Mouse (Mus musculus) urinary bladder, postnatal 14 days (tissue): ENCODE data around the gene Grn.

ENCODE experiments used
- DNase-seq: peaks from one replicate; pipeline ENCODE4 v3.0.0; 2021; ENCODE audit warnings: low spot score

Gene Grn

GRCm38 (mm10) chr11:102443740-102444139 is 13.6 kb downstream of the Grn start:
- no peak for DNase-seq

DNA sequence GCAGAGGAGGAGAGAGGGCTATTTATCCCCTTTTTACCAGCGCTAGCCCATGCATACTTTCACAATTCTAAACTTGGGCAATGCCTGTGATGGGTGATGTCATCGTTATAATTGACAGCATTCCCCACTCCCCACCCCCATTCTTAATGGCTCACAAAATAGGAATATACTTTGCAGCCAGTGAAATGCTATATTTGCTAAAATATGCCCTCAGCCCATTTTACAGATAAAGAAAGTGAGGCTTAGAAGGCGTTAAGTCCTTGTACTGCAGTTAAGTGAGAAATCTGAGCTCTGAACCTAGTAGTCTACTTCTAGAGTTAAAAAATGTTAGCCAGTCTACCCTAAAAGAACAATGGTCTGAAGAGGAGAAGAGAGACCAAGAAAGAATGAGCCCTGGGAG is 14.2 kb downstream of the Grn start:
- no peak for DNase-seq

GRCm38 (mm10) chr11:102444781-102445180 is 14.7 kb downstream of the Grn start:
- no peak for DNase-seq

DNA sequence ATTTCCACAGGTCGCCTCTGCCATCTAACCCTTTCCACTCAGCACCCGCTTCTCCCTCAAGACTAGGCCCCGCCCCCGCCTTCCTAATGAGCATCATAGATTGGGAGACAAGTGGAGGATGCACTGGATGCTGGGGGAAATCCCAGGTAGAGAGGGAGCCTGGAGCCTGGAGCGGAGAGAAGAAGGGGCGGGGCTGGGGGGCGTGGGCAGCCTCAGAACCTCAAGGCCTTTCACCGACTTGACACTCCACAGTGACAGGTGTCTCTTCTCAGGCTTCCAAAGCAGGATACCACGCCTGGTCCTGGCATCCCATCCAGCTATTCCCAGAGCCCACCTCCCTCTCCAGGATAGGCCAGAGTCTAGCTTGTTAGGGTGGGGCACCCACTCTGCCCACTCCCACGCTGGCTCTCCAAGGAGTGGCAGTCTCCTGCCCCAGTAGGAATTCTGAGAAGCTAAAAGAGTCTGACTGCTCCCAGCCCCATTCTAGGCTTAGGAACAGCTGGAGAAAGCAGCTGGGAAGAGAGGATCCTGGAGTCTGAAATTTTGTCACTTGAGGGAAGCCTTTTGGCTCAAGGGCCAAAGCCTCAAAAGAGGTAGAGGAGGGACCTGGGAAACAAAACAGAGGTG is 15.3 kb downstream of the Grn start:
- DNase-seq = peak; percentile 63

- no peak for DNase-seq
Observed at GRCm38 (mm10) chr11:102445891-102446361, 15.8 kb downstream of the Grn start.

DNA sequence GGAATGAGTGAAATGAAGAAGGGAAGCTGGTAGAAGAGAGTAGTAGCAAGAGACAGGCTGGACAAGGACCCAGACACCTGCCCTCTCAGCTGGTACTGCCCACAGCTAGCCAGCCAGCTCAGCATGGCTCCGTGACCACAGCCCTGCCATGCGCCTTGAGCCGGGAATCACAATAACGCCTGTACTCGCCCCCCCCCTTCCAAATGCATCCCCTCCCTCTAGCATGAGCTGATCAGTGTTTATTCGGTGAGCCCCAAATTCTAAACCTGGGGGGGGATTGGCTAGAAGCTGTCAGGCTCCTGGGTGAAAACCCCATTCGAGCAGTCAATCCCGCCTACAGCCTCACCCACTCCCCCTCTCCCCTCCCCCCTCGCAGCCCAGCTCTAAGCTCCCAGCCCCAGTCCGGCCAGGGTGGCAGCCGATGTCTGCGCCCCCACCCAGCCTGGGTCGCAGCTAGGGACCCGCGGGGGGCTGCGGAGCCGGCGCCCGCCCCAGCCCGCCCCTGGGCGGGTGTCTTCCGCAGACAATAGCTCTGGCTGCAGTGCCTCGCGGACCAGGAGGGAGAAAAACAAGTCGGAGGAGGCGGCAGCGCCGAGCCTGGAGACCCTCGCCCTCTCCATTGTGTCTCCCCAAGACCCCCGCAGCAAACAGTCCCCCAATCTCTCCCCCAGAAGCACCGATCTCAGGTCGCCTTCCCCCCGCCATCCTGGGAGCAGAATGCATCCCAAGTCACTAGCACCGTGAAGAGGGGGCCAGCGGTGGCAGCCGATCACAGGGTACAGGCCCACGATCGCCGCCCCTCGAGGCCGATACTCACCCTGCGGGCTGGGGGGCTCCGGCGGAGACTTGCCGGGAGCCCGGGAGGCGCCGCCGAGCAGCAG is 16.7 kb downstream of the Grn start:
- DNase-seq = no peak

DNA sequence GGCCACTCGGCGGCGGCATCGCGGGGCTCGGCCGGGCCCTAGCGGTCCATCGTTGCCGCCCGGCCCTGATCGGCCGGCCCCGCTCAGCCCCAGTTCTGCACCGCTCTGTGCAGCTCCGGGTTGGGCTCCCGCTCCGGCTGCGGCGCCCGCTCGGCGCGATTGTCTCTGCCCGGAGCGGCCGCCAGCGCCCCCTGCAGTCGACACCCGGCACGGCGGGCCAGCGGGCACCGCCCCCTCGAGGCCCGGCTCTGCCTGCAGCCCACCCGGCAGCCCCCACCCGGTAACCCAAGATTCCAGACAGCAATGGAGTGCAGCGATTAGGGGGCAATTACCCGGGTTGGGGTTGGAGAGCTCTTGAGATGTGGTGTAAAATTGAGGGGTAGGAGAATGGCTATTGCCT is 17.4 kb downstream of the Grn start, which contains the start of gene Fam171a2:
Gene Fam171a2, minus strand, starts transcription at position 186 of the 400 bp plus-strand sequence.
- peak; percentile 82 for DNase-seq

DNA sequence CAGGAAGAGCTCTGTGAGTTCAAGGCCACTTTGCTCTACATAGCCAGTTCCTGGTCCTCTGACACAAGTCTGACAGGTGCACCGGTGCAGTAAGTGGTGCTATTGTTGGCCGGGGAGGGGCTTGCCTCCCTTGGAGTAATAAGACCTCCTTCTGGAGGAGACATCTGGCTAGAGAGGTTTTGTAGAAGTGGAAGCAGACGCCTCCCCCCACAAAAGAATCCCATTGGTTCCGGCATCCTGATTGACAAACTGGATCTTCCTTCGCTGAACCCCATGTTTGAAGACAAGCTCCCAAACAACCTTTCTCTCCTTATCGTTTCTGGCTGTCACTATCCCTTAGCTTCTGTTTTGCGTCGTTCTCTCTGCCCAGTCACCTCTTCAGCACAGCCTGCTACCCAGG is 18.2 kb downstream of the Grn start:
- no peak for DNase-seq

DNA sequence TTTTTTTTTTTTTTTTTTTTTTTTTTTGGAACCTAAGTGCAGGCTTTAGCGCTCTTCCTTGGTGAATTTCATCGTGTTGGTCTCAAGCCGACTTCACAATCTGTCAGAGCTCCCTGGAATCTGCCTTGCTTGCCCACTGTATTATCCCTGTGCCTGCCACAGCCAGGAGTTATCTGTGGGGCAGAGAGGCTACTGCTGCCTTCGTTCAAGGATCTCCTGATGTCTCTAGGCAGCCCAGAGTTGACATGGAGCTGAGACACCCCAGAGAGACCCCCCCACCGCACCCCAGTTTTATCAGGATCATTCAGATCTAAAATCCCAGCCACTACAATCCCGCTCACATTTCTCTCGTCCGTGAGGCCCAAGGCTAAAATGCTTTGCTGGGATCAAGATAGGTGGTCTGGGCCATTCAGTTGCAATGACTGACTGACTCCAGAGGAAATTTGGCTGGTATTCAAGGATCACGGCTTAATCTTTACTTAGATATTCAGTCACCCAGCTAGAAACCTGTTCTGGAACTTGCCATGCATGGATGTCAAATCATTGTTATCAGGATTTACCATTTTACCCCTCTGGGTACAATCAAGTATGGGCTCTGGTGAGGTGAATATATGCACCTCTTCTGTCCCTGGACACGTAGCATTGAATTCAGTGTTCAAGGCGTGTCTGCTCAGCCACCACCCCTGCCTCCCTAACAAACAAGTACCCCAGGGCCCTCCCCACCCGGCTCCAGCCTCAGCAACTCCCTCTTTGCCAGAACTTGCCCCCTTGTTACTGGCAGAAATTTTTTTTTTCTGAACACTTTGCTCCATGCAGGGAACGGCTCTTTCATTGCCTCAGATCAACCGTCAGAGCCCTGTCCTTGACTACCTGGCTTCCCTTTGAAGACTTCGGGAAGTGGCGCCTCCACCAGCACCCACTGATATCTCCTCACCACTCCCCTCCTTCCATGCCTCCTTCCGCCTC is 19.2 kb downstream of the Grn start:
- no peak for DNase-seq

DNA sequence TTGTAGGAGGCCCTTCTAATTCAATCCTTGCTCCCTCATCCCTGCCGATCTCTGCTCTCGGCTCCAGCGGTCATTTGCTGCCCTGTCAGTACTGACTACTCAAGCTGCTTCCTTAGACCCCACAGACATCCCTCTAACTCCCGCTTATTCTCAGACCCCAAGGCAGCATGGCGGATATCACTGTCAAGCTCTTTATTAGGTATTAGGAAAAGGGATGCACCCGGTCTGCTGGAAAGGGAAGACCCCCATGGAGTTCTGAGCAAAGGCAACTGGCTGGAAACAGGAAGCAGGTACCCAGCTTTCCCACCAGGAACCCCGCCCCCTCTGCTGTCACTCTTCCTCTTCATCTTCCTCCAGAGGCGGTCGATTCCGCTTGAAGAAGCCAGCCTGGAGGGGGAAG is 23.0 kb downstream of the Grn start:
- no peak for DNase-seq

DNA sequence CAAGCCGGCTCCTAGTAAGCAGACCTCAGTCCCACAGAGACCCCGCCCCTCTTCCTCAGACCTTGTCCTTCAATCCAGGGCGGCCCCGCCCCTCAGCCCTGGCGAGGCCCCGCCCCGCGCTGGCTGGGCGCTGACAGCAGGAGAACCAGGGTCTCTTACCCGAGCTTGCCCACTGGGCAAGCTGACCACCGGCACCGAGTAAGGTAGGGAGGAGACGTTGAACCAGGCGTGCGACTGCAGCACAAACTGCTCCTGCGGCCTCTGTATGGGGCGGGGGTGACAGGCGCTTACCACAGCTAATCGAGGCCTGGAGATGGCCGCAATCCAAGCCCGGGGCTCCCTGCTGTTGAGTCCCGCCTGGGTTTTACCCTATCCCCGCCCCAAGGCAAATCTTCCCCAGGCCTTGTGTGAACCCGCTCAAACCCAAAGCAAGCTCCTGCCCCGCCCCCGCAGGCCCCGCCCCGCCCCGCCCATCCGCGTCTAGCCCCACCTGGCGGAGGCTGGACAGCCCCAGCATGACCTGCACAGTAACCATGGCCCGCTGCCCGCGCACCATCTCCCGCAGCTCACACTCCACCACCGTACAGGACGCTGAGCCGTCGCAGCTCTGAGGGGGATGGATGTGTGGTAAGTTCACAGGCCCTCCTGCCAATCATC is 25.8 kb downstream of the Grn start:
- peak; percentile 85 for DNase-seq

DNA sequence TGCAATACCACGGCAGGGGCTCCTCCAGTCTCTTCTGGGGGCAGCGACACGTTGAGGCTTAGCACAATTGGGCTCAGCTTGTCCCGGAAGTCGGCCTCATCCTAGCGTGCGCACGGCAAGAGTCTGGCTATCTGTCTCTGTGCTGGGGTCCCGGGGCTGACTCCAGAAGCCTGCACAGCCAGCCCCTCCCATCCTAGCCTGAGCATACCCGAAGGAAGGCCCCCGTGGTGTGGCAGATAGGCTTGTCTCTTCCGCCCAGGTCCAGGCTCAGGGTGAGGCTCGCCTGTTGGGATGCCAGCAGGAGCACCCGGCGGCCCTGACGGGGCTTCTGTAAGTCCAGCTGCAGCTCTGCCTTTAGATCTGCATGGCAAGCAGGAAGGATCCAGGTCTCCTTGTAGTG is 30.4 kb downstream of the Grn start:
- no peak for DNase-seq

GRCm38 (mm10) chr11:102461764-102462163 is 31.6 kb downstream of the Grn start:
- DNase-seq = no peak

DNA sequence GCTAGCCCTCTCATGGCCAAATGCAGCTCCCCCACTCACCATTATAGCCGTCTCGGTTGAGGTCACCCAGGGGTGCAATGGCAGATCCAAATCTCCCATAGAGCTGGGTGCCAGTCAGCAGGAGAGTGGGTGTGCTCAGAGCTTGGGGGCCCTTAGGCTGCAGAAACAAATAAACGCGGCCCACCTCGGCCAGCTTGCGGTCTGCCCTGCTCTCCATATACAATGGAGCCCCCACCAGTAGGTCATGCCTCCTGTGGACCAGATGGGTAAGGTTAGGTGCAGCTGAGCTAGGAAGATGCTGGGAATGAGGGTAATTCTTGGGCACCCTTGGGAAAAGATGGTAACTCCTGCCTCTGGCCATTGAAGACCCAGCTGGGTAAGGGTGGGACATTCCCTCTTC is 34.8 kb downstream of the Grn start:
- no peak for DNase-seq

DNA sequence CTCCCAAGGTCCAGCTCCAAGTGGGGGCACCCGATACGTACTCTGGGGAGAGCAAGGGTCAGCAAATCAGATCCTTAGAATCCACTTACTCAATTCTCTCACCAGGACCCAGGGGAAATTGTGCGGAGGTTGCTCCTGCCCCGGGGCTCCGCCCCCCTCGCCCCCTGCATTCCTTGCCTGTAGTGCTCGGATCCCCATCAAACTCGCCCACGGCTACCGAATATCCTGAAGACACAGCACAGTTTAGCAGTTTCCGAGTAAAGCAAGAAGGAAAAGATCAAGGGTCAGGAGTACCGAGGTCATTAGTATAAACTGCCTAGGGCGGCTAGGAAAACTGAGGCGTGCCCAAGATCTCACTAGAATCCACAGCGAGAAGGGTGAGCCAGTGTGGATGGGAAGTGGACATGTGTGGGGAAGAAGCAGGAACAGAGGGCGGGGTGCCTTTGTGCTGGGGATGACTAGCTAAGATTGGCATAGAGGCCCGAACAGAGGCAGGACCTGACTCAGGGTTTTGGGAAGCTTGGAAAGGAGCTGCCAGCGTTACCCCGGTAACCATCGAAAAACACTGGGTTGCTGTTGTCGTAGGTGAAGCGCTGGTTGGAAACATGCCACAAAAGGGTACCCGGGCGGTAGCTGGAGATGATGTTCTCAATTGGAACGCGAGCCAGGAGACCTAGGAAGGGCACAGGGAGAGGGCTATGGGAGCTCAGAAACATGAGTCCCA is 35.8 kb downstream of the Grn start:
- peak; percentile 65 for DNase-seq

DNA sequence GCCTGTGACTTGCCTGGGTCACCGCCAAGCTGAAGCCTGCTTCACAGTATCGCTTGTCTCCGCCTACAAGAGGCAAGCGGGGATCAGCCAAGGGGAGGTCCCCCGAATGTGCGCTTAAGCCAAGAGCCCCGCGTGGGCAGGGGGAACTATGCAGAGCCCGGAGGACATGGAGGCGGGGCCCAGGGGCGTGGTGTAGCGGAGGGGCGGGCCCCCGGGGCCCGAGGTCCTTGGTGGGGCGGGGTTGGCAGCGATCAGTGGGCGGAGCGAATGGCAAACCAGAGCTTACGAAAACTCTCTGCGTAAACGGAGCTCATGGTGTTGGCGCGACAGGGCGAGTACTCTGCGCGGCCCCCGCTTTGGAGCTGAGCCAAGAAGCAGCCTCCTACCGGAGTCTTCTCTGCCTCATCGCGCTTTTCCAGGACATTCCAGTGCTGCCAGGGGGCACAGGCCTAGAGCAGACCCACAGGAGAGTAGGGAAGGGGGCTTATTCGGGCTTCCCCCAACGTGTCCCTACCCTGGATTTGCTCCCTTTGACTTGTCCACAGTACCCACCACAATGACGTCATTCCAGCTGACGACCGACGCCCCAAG is 37.0 kb downstream of the Grn start:
- DNase-seq = peak; percentile 99

- DNase-seq = no peak
Observed at GRCm38 (mm10) chr11:102469648-102470357, 39.7 kb downstream of the Grn start, which contains the start of gene Itga2b. Gene Itga2b (minus strand): TSS chr11:102470122.

GRCm38 (mm10) chr11:102475027-102475426 is 44.9 kb downstream of the Grn start:
- no peak for DNase-seq

DNA sequence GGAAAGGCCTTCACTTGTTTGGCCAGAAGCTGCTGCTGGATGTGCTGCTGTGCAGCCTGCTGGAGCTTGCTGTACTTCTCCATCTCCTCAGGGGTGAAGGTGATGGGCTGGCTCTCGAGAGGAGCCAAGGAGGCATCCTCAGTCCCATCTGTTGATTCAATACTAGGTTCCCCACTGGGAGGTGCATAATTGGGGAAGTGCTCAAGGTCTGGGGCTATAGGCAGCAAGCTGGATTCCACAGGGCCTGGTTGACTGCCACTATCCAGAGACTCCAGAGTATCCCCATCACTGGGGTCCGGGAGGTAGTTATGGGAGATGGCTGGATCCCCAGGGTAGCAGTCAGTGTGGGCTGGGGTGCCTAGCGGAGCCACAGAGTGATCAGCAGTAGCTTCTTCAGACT is 48.6 kb downstream of the Grn start:
- no peak for DNase-seq

- no peak for DNase-seq
Observed at GRCm38 (mm10) chr11:102479581-102479980, 49.5 kb downstream of the Grn start.
